Mouse (Mus musculus) limb, embryonic 13.5 days (tissue): Measurements from ENCODE around the gene Sik3. TPM values are rescaled to one million over a fixed set of nuclear protein-coding genes. Genes with fewer than 3 reads are reported as not detected.

ENCODE experiments used
- ATAC-seq: fragments of 200-750 bp; cut with Nextera tagmentation; 2 replicates; pipeline ENCODE4 v1.8.0; 2017; ENCODE audit warnings: low read depth, moderate number of reproducible peaks, moderate TSS enrichment; ENCODE audit not compliant: low FRiP score
- H3K27ac ChIP-seq: fragments of 300-500 bp; sonication (generic); 2 replicates; pipeline ENCODE4 v1.5.1; 2015; ENCODE audit warnings: inconsistent platforms, mild to moderate bottlenecking, moderate library complexity
- H3K27me3 ChIP-seq: fragments of 300-500 bp; sonication (generic); 2 replicates; pipeline ENCODE4 v1.6.1; 2015; ENCODE audit warnings: mild to moderate bottlenecking, inconsistent platforms
- H3K36me3 ChIP-seq: fragments of 300-500 bp; sonication (generic); 2 replicates; pipeline ENCODE4 v1.6.1; 2015; ENCODE audit warnings: inconsistent platforms, mild to moderate bottlenecking, moderate library complexity
- H3K4me1 ChIP-seq: fragments of 300-500 bp; sonication (generic); 2 replicates; pipeline ENCODE4 v1.6.1; 2015; ENCODE audit warnings: inconsistent platforms
- H3K4me2 ChIP-seq: fragments of 300-500 bp; sonication (generic); replicated peaks from 2 replicates; pipeline ENCODE4 v1.6.1; 2015; ENCODE audit warnings: inconsistent platforms, mild to moderate bottlenecking, moderate library complexity
- H3K4me3 ChIP-seq: fragments of 300-500 bp; sonication (generic); 2 replicates; pipeline ENCODE4 v1.5.1; 2015; ENCODE audit warnings: moderate library complexity, mild to moderate bottlenecking, inconsistent platforms
- H3K9ac ChIP-seq: fragments of 300-500 bp; sonication (generic); 2 replicates; pipeline ENCODE4 v1.6.1; 2015; ENCODE audit warnings: mild to moderate bottlenecking, inconsistent platforms
- H3K9me3 ChIP-seq: fragments of 300-500 bp; sonication (generic); 2 replicates; pipeline ENCODE4 v1.6.1; 2016; ENCODE audit warnings: inconsistent platforms
- WGBS: fragments of 180-500 bp; shearing (Covaris S2); methylation state at CpG from one replicate; pipeline ENCODE4 v1.1.7; 2015; 5-methylcytosine and 5-hydroxymethylcytosine counted together
- polyA plus RNA-seq: library from polyadenylated mRNA; unstranded; fragments of >200 nt; fragmentation: Nextera tagmentation; extraction: Ambion mirVana; gene quantifications from 2 replicates; pipeline ENCODE4 v1.2.1, GENCODE M21; 2015

Gene Sik3
- polyA plus RNA-seq, 1 experiment from 2014 or later: 8.2 TPM

DNA sequence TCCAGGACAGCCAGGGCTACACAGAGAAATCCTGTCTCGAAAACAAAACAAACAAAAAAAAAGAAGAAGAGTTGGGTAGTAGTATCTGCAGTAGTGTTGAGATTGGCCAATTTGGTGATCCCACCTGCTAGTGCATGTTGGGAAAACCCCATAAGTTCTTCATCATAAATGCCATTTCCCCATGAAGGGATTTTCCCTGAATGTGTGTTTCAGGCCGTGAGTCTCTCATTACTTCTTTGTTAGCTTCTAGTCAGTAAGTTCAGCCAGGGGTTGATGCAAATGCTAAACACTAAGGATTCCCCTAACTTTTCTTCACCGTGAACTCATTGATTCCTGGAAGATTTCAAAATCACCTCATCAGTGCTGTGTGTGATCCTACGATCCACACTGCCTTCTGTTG lies 156.2 kb downstream of the Sik3 start:
- Histone ChIP-seq H3K9me3 (no peaks in the 10 kb centered on the region), H3K9ac (no peak overlapping the region), H3K27ac (no peak overlapping the region), H3K27me3 (no peaks in the 10 kb centered on the region), H3K4me3 (no peak overlapping the region), H3K4me2 (no peak overlapping the region), H3K36me3 (no peaks in the 10 kb centered on the region), H3K4me1 (peaks cover 18% of the 10 kb centered on the region; the same call in 1 of the 2 replicates)
- 71% methylated on average over 4 of the region's 4 CpGs for WGBS
- ATAC-seq: no peak

DNA sequence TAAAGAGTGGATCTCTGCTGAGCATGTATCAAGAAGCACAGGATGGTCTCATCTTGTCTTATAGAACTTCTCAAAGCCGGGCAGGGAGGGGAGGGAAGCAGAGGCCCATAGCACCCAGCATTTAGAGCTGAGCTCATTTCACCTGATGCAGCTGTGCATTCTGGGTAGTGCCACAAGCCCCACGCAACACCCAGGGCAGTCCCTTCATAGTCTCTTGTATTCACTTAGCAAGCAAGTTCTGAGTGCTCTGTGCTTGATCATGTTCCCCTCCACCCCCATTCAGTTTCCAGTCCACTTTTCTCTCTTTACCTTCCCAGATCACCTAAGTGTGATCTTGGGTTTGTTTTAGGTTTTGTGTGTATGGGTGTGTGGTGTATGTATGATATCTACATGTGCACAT lies 159.6 kb downstream of the Sik3 start:
- no peaks in the 10 kb centered on the region for H3K36me3 ChIP-seq
- ATAC-seq: no peak

DNA sequence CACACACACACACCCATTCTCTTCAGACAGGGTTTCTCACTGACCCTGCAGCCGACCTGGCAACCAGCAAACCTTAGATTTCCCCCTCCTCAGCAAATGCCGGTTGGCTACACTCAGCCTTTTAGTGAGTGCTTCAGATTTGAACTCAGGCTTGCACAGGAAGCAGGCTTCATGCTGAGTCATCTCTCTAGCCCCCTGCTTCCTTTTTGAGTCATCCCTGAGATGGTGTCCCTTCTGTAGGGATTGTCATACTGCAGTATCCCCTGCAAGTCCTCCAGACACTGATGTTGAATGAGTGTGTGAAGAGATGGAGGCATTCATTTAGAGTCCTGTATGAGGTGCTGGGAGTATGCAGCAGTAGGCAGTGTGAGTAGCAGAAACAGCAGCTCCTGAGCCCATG lies 160.3 kb downstream of the Sik3 start:
- Histone ChIP-seq H3K4me3 (no peak overlapping the region), H3K27ac (peak overlapping the region; percentile 55; the same call in 1 of the 2 replicates)
- ATAC-seq: no peak

More for the DNA sequence above, 159.6 kb downstream of the Sik3 start:
- 88% methylated on average over 2 of the region's 2 CpGs for WGBS
- no peak overlapping the region for H3K9ac ChIP-seq
- no peak overlapping the region for H3K4me2 ChIP-seq
- peaks cover 41% of the 10 kb centered on the region for H3K4me1 ChIP-seq
- no peaks in the 10 kb centered on the region for H3K27me3 ChIP-seq
- no peak overlapping the region for H3K27ac ChIP-seq
- H3K9me3 ChIP-seq: no peaks in the 10 kb centered on the region
- H3K4me3 ChIP-seq: no peak overlapping the region

DNA sequence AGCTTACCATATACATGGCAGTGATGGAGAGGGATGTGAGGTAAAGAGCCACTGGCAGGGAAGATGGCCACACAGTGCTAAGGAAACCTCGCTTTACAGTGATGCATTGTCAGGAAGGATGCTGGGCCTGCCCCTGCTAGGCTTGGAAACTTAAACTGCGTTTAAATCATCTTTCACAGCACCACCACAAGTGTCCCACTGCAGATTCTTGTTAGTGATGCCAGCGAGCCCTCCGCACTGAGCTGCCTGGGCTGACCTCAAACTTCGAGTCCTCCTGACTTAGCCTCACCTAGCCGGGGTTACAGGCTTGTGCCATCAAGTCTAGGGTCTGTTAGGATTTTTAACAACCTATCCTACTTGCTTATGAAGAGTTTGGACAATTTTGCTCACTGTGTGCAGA lies 161.3 kb downstream of the Sik3 start:
- H3K9ac ChIP-seq: no peak overlapping the region
- ATAC-seq: no peak
- WGBS: 85% methylated on average over 6 of the region's 6 CpGs
- no peaks in the 10 kb centered on the region for H3K9me3 ChIP-seq
- no peak overlapping the region for H3K4me2 ChIP-seq
- peaks cover 11% of the 10 kb centered on the region for H3K36me3 ChIP-seq
- H3K4me1 ChIP-seq: peaks cover 41% of the 10 kb centered on the region
- peak overlapping the region; percentile 55; the same call in 1 of the 2 replicates for H3K27ac ChIP-seq
- no peak overlapping the region for H3K4me3 ChIP-seq
- no peaks in the 10 kb centered on the region for H3K27me3 ChIP-seq

More for the DNA sequence above, 160.3 kb downstream of the Sik3 start:
- Histone ChIP-seq H3K9ac (no peak overlapping the region; the same call in 1 of the 2 replicates), H3K9me3 (no peaks in the 10 kb centered on the region), H3K27me3 (no peaks in the 10 kb centered on the region), H3K36me3 (peaks cover 3% of the 10 kb centered on the region), H3K4me1 (peaks cover 41% of the 10 kb centered on the region), H3K4me2 (no peak overlapping the region)
- 48% methylated on average over 2 of the region's 2 CpGs for WGBS

DNA sequence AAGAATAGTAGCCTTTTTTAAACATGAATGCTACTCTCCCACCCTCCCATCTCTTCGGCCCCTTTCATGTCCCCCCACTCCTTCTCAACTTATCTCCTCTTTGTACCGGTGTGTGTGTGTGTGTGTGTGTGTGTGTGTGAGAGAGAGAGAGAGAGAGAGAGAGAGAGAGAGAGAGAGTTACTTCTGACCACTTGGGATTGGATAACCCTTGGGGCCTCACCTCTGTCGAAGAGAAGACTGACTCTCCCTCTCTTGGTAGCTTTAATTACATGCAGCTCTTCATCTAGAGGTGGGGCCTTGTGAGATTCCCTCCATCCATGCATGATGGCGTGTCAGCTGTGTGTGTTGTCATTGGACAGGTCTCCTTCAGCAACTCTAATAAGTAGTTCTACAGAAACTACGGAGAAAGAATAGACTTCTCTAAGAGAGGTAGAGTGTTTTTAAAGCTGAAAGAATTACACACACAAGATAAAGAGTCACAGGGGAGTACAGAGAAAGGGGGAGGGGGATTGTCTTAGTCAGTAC lies 162.2 kb downstream of the Sik3 start:
- H3K27ac ChIP-seq: no peak overlapping the region
- no peak for ATAC-seq
- no peak overlapping the region for H3K4me3 ChIP-seq
- WGBS: 84% methylated on average over 5 of the region's 5 CpGs
- H3K4me1 ChIP-seq: peaks cover 34% of the 10 kb centered on the region
- H3K9ac ChIP-seq: no peak overlapping the region
- H3K4me2 ChIP-seq: no peak overlapping the region
- no peaks in the 10 kb centered on the region for H3K27me3 ChIP-seq
- H3K36me3 ChIP-seq: peaks cover 15% of the 10 kb centered on the region
- no peaks in the 10 kb centered on the region for H3K9me3 ChIP-seq

DNA sequence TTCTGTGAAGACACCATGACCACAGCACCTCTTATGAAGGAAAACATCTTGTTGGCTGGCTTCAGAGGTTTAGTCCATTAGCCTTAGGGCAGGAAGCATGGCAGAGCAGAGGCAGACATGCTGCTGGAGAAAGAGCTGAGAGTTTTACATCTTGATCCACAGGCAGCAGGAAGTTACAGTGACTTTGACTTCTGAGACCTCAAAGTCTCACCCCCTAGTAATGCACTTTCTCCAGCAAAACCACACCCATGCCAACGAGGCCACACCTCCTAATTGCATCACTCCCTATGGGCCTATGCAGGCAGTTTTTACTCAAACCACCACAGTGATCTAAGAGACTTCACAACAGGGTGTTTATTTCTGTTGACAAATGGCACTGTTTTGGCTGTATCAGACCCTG lies 162.7 kb downstream of the Sik3 start:
- H3K4me1 ChIP-seq: peaks cover 33% of the 10 kb centered on the region
- no peak overlapping the region for H3K9ac ChIP-seq
- no peak overlapping the region for H3K4me3 ChIP-seq
- peaks cover 15% of the 10 kb centered on the region for H3K36me3 ChIP-seq
- ATAC-seq: no peak
- 30% methylated on average over 1 of the region's 1 CpGs for WGBS
- H3K27me3 ChIP-seq: no peaks in the 10 kb centered on the region
- H3K4me2 ChIP-seq: no peak overlapping the region
- no peak overlapping the region; the same call in 1 of the 2 replicates for H3K27ac ChIP-seq
- no peaks in the 10 kb centered on the region for H3K9me3 ChIP-seq

DNA sequence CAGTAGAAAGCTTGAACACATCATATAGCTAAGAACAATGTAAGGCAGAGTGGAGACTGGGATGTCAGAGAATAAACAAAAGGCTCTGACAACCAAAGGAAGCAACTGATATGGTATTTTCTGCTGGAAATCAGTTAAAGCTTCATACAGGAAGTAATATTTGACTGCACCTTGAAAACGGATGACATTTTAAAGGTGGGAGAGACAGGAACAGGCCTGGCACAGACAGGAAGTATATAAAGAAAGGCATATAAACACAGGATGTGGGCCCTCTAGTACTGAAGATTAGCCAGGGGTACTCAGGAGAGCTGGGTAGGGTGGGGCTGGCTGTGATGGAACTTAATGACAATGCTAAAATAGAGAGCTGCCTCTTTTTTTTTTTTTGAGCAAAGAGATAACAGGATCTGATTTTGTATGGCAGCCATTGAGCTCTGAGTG lies 163.3 kb downstream of the Sik3 start:
- ATAC-seq: no peak
- 23% methylated on average over 1 of the region's 1 CpGs for WGBS
- Histone ChIP-seq H3K4me1 (peaks cover 33% of the 10 kb centered on the region), H3K4me3 (no peak overlapping the region), H3K36me3 (peaks cover 15% of the 10 kb centered on the region), H3K9me3 (no peaks in the 10 kb centered on the region), H3K27ac (no peak overlapping the region), H3K4me2 (no peak overlapping the region), H3K27me3 (no peaks in the 10 kb centered on the region), H3K9ac (no peak overlapping the region)

DNA sequence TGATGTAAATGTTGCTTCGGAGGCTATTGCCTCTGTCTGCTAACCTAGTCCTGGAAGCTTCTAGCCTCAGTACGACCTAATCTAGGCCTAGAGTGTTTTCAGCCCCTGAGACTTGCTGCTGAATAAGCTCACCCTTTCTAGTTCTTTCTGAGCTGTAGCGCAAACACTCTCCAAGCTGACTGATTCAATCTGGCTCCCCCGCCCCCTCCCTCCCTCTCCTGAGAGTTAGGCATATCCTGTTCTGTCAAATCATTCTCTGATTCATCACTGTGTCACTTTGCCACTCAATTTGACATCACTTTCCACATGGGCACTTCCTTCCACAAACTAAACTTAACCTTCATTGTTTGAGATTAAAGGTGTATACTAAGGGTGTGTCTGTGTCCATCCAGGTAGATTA lies 164.0 kb downstream of the Sik3 start:
- no peak overlapping the region for H3K27ac ChIP-seq
- ATAC-seq: no peak
- H3K4me1 ChIP-seq: peaks cover 36% of the 10 kb centered on the region
- H3K36me3 ChIP-seq: peaks cover 15% of the 10 kb centered on the region
- H3K4me3 ChIP-seq: no peak overlapping the region
- H3K9me3 ChIP-seq: no peaks in the 10 kb centered on the region
- H3K4me2 ChIP-seq: no peak overlapping the region
- H3K27me3 ChIP-seq: no peaks in the 10 kb centered on the region
- no peak overlapping the region for H3K9ac ChIP-seq
- 87% methylated on average over 4 of the region's 4 CpGs for WGBS

DNA sequence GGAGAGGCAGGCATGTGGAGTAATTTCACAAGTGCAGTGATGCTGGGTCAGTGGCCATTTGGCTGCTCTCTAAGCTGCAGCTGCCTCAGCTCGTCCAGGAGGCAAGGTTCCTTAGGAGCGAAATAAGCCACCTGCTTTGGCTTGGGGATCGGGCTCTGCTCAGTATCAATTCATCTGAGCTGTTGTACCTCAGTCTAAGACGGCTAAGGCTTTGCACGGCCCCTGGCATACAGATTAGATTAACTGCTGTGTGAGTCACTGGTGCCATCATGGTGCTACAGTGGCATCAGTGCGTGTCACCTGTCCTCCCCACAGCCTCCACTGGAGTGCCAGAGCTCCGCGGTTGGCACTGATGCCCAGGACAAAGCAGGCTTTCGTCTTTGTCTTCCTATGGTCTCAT lies 166.0 kb downstream of the Sik3 start:
- ATAC-seq: no peak
- 91% methylated on average over 9 of the region's 9 CpGs for WGBS
- H3K36me3 ChIP-seq: peaks cover 15% of the 10 kb centered on the region

DNA sequence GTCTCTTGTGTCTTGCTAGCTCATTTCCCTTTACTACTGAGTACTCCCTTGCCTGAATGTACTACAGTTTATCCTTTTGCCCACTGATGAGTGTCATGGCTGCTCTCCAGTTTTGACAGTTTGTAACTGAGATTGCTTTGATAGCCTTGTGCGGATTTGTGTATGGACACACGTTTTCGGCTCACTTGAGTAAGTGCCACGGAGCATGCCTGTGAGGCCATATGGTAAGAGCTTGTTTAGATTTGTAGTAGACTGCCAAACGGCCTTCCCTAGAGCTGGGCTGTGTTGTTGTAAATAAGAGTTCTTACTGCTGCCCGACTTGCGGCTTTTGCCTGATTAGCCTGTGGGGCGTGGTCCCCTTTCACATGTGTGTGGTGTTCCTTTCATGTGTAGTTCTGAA lies 168.7 kb downstream of the Sik3 start:
- Histone ChIP-seq H3K4me2 (no peak overlapping the region), H3K36me3 (peaks cover 15% of the 10 kb centered on the region), H3K9ac (no peak overlapping the region), H3K9me3 (no peaks in the 10 kb centered on the region), H3K27me3 (no peaks in the 10 kb centered on the region), H3K4me1 (peaks cover 13% of the 10 kb centered on the region; the same call in 1 of the 2 replicates), H3K4me3 (no peak overlapping the region), H3K27ac (no peak overlapping the region)
- WGBS: 66% methylated on average over 8 of the region's 8 CpGs
- ATAC-seq: no peak

More for the DNA sequence above, 166.0 kb downstream of the Sik3 start:
- no peak overlapping the region for H3K27ac ChIP-seq
- no peak overlapping the region for H3K9ac ChIP-seq
- no peaks in the 10 kb centered on the region for H3K27me3 ChIP-seq
- no peak overlapping the region for H3K4me2 ChIP-seq
- peaks cover 29% of the 10 kb centered on the region for H3K4me1 ChIP-seq
- H3K4me3 ChIP-seq: no peak overlapping the region
- H3K9me3 ChIP-seq: no peaks in the 10 kb centered on the region

DNA sequence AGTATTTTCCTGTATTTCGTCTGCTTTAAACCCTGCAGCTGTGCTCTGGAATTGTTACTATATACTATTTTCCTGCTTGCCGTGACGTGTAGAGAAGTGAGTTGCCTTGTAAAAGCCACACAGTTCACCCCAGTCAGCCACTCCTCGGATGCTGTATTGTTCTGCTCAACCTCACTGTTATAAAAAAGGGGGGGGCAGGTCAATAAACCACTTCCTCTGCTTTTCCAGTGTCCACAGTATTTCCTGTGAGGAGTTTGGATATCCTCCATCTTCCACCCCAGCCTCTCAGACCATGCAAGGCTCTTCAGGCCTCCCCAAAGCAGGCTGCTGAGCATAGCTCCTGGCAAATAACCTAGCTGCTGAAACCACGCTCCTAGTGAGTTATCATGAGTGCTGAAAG lies 171.9 kb downstream of the Sik3 start:
- peaks cover 3% of the 10 kb centered on the region for H3K36me3 ChIP-seq
- no peak overlapping the region for H3K4me2 ChIP-seq
- no peaks in the 10 kb centered on the region for H3K9me3 ChIP-seq
- peaks cover 14% of the 10 kb centered on the region for H3K4me1 ChIP-seq
- ATAC-seq: no peak
- H3K27ac ChIP-seq: 0 out of 2 replicates have a peak overlapping the region, but pooled peaks have one; percentile 17
- H3K9ac ChIP-seq: peak overlapping the region; percentile 25; the same call in 1 of the 2 replicates
- no peak overlapping the region for H3K4me3 ChIP-seq
- 49% methylated on average over 5 of the region's 5 CpGs for WGBS
- H3K27me3 ChIP-seq: no peaks in the 10 kb centered on the region

DNA sequence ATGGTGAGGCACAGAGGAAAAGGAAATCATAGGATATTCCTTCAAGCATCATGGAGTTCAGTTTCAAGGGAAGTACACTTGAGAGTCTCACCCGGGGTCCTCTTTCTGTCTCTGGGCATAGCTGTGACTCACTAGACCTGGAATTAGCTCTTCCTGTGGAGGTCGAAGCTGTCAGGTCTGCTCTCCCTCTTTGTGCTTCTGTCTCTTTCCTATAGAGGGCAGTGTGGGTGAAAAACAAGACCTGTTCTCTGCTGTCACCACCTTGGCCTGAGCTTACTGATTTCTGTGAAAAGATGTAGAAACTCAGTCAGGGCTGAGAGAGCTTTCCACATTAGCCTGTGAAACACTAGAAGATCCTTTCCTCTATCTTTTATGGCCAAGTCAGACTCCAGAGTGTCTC lies 172.6 kb downstream of the Sik3 start:
- H3K4me3 ChIP-seq: no peak overlapping the region
- ATAC-seq: no peak
- H3K27ac ChIP-seq: no peak overlapping the region; the same call in 1 of the 2 replicates
- H3K4me1 ChIP-seq: peaks cover 14% of the 10 kb centered on the region
- WGBS: 43% methylated on average over 2 of the region's 2 CpGs
- H3K4me2 ChIP-seq: no peak overlapping the region
- no peak overlapping the region for H3K9ac ChIP-seq
- H3K9me3 ChIP-seq: no peaks in the 10 kb centered on the region
- peaks cover 3% of the 10 kb centered on the region for H3K36me3 ChIP-seq
- H3K27me3 ChIP-seq: no peaks in the 10 kb centered on the region

DNA sequence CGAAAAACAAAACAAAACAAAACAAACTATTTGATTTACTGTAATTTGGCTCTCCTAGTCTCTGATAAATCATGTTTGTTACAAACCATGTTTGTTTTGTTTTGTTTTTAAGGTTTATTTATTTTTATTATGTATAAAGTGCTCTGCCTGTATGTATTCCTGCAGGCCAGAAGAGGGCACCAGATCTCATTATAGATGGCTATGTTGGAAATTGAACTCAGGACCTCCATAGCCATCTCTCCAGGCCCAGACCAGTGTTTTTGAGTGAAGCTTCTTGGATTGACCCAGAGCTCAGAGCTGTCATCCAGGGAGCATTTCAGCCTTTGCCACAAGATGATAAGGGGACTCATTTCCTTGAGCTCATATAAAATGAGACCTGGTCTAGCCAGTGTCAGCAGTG lies 173.8 kb downstream of the Sik3 start:
- H3K4me2 ChIP-seq: no peak overlapping the region
- WGBS: 85% methylated on average over 1 of the region's 1 CpGs
- H3K4me3 ChIP-seq: no peak overlapping the region
- peaks cover 11% of the 10 kb centered on the region for H3K4me1 ChIP-seq
- ATAC-seq: no peak
- no peaks in the 10 kb centered on the region for H3K27me3 ChIP-seq
- peaks cover 3% of the 10 kb centered on the region for H3K36me3 ChIP-seq
- no peak overlapping the region for H3K27ac ChIP-seq
- H3K9ac ChIP-seq: no peak overlapping the region
- no peaks in the 10 kb centered on the region for H3K9me3 ChIP-seq
